ENCODE assay signal across 9 mouse cellular contexts in the genomic region with DNA sequence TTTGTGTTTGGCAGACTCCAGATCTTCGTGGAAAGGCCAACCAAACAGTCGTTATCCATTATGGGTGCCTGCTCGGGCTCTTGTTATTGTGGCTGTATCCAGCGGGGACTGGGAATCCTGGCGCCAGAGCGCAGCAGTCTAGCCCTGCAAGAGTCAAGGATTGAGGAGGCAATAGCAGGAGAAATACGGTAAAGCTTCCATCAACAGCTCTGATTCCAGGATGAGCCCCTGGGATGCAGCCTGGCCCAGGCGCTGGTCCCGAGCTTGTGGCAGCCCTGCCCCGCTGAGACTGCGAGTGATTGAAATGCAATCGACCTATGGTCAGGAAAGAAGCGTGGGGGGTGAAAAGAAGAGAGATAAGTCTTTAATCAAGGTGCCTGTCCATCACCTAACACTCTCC.
DNase-seq lines count a peak whose midpoint lies in the region; ATAC-seq and TF ChIP-seq lines count a peak whose summit lies in the region.
"Had no signal": no experiment of that assay in that cellular context is flagged by ENCODE, and none has a peak within 500 bp of the region (broad histone marks: within the 10 kb centered on the region; RNA-seq: fewer than 3 reads in every experiment).

No protein-coding gene starts in this region.

- peak overlapping the region; percentile 45 for H3K4me2 ChIP-seq in limb, embryonic 12.5 days

- TF ChIP-seq CTCF in kidney, adult 2 months (conservative IDR thresholded peaks at IDR 0.05; ENCODE audit: insufficient read depth, insufficient read length, low read depth, low read length), result no peak

- H3K27ac ChIP-seq in kidney, adult 2 months (ENCODE audit: insufficient read depth, low read depth, low read length), result no peak overlapping the region
- H3K27ac ChIP-seq in limb, embryonic 12.5 days, result peak overlapping the region; percentile 56; the same call in 1 of the 2 replicates

- peak overlapping the region; percentile 12; the same call in 1 of the 2 replicates for H3K9ac ChIP-seq in limb, embryonic 12.5 days (replicated peaks)

- no peaks in the 10 kb centered on the region for H3K27me3 ChIP-seq in kidney, adult 2 months (replicated peaks; ENCODE audit: control insufficient read depth, insufficient read depth, low read length)
- H3K27me3 ChIP-seq in limb, embryonic 12.5 days, result no peaks in the 10 kb centered on the region; the same call in 1 of the 2 replicates

- ATAC-seq in limb, embryonic 12.5 days (ENCODE audit: insufficient number of reproducible peaks, insufficient read depth, low FRiP score, low TSS enrichment, low read depth), result 0 out of 2 replicates have a peak, but pooled peaks have one; percentile 50
- no peak for ATAC-seq in frontal cortex, adult (ENCODE audit: low TSS enrichment)

- no peak overlapping the region for H3K4me3 ChIP-seq in kidney, adult 2 months (ENCODE audit: insufficient read depth, low read depth, low read length)
- peak overlapping the region; percentile 20 for H3K4me3 ChIP-seq in limb, embryonic 12.5 days (replicated peaks)

- no peaks in the 10 kb centered on the region for H3K9me3 ChIP-seq in limb, embryonic 12.5 days

- TF ChIP-seq POLR2A in kidney, adult 2 months (IDR thresholded peaks at IDR 0.05; ENCODE audit: low read depth, low read length), result no peak

- WGBS in kidney, adult 2 months, result 16% methylated on average over 13 of the region's 13 CpGs
- WGBS in limb, embryonic 12.5 days, result 1% methylated on average over 13 of the region's 13 CpGs

- H3K4me1 ChIP-seq in kidney, adult 2 months (ENCODE audit: control insufficient read depth, insufficient read depth, low read length), result no peaks in the 10 kb centered on the region
- peaks cover 46% of the 10 kb centered on the region for H3K4me1 ChIP-seq in limb, embryonic 12.5 days (replicated peaks)

- no peaks in the 10 kb centered on the region for H3K36me3 ChIP-seq in kidney, adult 2 months (ENCODE audit: control insufficient read depth, insufficient read depth, low read length)
- no peaks in the 10 kb centered on the region for H3K36me3 ChIP-seq in limb, embryonic 12.5 days

- DNase-seq in kidney, adult 2 months, result peak; percentile 17
- no peak for DNase-seq in kidney, adult 8-10 months
- DNase-seq in embryo, embryonic 11 days, result peak; percentile 86
- DNase-seq in gastrocnemius, postnatal 25 days, result peak; percentile 36
- DNase-seq in spleen, adult 12 weeks (ENCODE audit: low spot score), result no peak
- no peak for DNase-seq in layer of hippocampus, adult 9-10 months (ENCODE audit: low spot score)
- DNase-seq: cerebellum, adult 8-10 months had no signal

Comparison
In these comparisons a context has a peak if more than half of its experiments do, and no peak if none do; other contexts are left out.
1. DNase-seq: peak in kidney, adult 2 months (single experiment), embryo, embryonic 11 days (single experiment) and gastrocnemius, postnatal 25 days (single experiment); none in kidney, adult 8-10 months (0 of 2), spleen, adult 12 weeks (single experiment) and layer of hippocampus, adult 9-10 months (single experiment).